Mouse (Mus musculus): ENCODE results near the gene Olfr466.

- peak; percentile 25 for TF ChIP-seq CTCF (IDR thresholded peaks at IDR 0.05)
- no peak for TF ChIP-seq EP300 (IDR thresholded peaks at IDR 0.05)
These were observed 22.8 kb upstream of the Olfr466 start for GRCm38 (mm10) chr13:65127063-65127847.

All from lung, postnatal 0 days (tissue).